Mouse (Mus musculus) MEL (cell line): ENCODE data around the gene Ccnd1. TPM values are rescaled to one million over a fixed set of nuclear protein-coding genes. Genes with fewer than 3 reads are reported as not detected.

Source experiments
- DNase-seq: peaks from one replicate; pipeline ENCODE4 v3.0.0; 2011; ENCODE audit warnings: low read depth, low spot score
- H3K27ac ChIP-seq: 2 replicates; pipeline ENCODE4 v1.5.1; 2012; ENCODE audit warnings: low read depth, mild to moderate bottlenecking, control low read depth, low read length, moderate library complexity; ENCODE audit not compliant: control insufficient read depth
- H3K27me3 ChIP-seq, 2 experiments: fragments of 150-350 bp in 1 of 2; sonication (generic) in 1 of 2; 2 replicates each; pipeline ENCODE4 v1.6.1; 2012; ENCODE audit warnings: low read length in 2 of 2, mild to moderate bottlenecking in 2 of 2, improper control_type of control experiment in 1 of 2, moderate library complexity in 1 of 2; ENCODE audit not compliant: insufficient read depth in 2 of 2, control insufficient read depth in 1 of 2
- H3K36me3 ChIP-seq, 2 experiments: 2 replicates each; pipeline ENCODE4 v1.6.1; 2012 to 2014; ENCODE audit warnings: low read length in 2 of 2, improper control_type of control experiment in 1 of 2, inconsistent platforms in 1 of 2, mild to moderate bottlenecking in 1 of 2; ENCODE audit not compliant: insufficient read depth in 2 of 2, control insufficient read depth in 1 of 2
- H3K4me1 ChIP-seq, 2 experiments: fragments of 150-350 bp in 1 of 2; sonication (generic) in 1 of 2; 2 replicates each; pipeline ENCODE4 v1.6.1; 2012; ENCODE audit warnings: low read length in 2 of 2, improper control_type of control experiment in 1 of 2, mild to moderate bottlenecking in 1 of 2; ENCODE audit not compliant: insufficient read depth in 2 of 2, control insufficient read depth in 1 of 2
- H3K4me3 ChIP-seq, 2 experiments: fragments of 150-350 bp in 1 of 2; sonication (generic) in 1 of 2; 2 replicates each; pipeline ENCODE4 v1.5.1; 2012; ENCODE audit warnings: low read depth in 2 of 2, low read length in 2 of 2, mild to moderate bottlenecking in 2 of 2, moderate library complexity in 2 of 2, control low read depth in 1 of 2, improper control_type of control experiment in 1 of 2; ENCODE audit not compliant: control insufficient read depth in 1 of 2, insufficient read depth in 1 of 2
- H3K79me2 ChIP-seq: 2 replicates; pipeline ENCODE4 v1.6.1; 2012; ENCODE audit warnings: mild to moderate bottlenecking, low read length, moderate library complexity; ENCODE audit not compliant: control insufficient read depth, poor library complexity, insufficient read depth
- H3K9ac ChIP-seq: 2 replicates; pipeline ENCODE4 v1.6.1; 2012; ENCODE audit warnings: low read depth, mild to moderate bottlenecking, control low read depth, low read length, moderate library complexity; ENCODE audit not compliant: control insufficient read depth, poor library complexity, severe bottlenecking
- H3K9me3 ChIP-seq: fragments of 150-350 bp; sonication (generic); replicated peaks from 2 replicates; pipeline ENCODE4 v1.6.1; 2012; ENCODE audit warnings: mild to moderate bottlenecking, low read length, improper control_type of control experiment, moderate library complexity; ENCODE audit not compliant: insufficient read depth
- BHLHE40 ChIP-seq: IDR thresholded peaks from 2 replicates; pipeline ENCODE4 v1.6.1; 2012; ENCODE audit warnings: low read depth, mild to moderate bottlenecking, inconsistent platforms, low read length, improper control_type of control experiment, borderline replicate concordance
- CHD1 ChIP-seq: IDR thresholded peaks from 2 replicates; pipeline ENCODE4 v1.6.1; 2012; ENCODE audit warnings: low read depth, mild to moderate bottlenecking, inconsistent platforms, low read length, improper control_type of control experiment
- CHD2 ChIP-seq: IDR thresholded peaks from 2 replicates; pipeline ENCODE4 v1.6.1; 2011; ENCODE audit warnings: low read length, improper control_type of control experiment
- E2F4 ChIP-seq: IDR thresholded peaks from 2 replicates; pipeline ENCODE4 v1.6.1; 2011; ENCODE audit warnings: low read depth, low read length, improper control_type of control experiment, borderline replicate concordance
- ELF1 ChIP-seq: IDR thresholded peaks from 2 replicates; pipeline ENCODE4 v1.6.1; 2014; ENCODE audit warnings: low read depth, mild to moderate bottlenecking, inconsistent platforms, low read length, improper control_type of control experiment, moderate library complexity
- EP300 ChIP-seq, 2 experiments: IDR thresholded peaks; 2 replicates each; pipeline ENCODE4 v1.6.1; 2011; ENCODE audit warnings: improper control_type of control experiment in 2 of 2, low read length in 2 of 2, low read depth in 1 of 2, mild to moderate bottlenecking in 1 of 2
- GABPA ChIP-seq: IDR thresholded peaks from 2 replicates; pipeline ENCODE4 v1.6.1; 2012; ENCODE audit warnings: low read depth, mild to moderate bottlenecking, inconsistent platforms, low read length, improper control_type of control experiment, moderate library complexity
- GATA1 ChIP-seq: IDR thresholded peaks from 2 replicates; pipeline ENCODE4 v1.6.1; 2011; ENCODE audit warnings: low read depth, low read length, improper control_type of control experiment
- HCFC1 ChIP-seq: IDR thresholded peaks from 2 replicates; pipeline ENCODE4 v1.6.1; 2012; ENCODE audit warnings: low read depth, mild to moderate bottlenecking, inconsistent platforms, low read length, improper control_type of control experiment, moderate library complexity
- KAT2A ChIP-seq: conservative IDR thresholded peaks from 2 replicates; pipeline ENCODE4 v1.6.1; 2012; ENCODE audit warnings: low read depth, low read length, improper control_type of control experiment, inconsistent platforms
- MAFK ChIP-seq: IDR thresholded peaks from 2 replicates; pipeline ENCODE4 v1.6.1; 2011; ENCODE audit warnings: low read depth, mild to moderate bottlenecking, low read length, improper control_type of control experiment, borderline replicate concordance
- MAX ChIP-seq: IDR thresholded peaks from 2 replicates; pipeline ENCODE4 v1.6.1; 2011; ENCODE audit warnings: low read length, improper control_type of control experiment
- NELFE ChIP-seq: IDR thresholded peaks from 2 replicates; pipeline ENCODE4 v1.6.1; 2011; ENCODE audit warnings: low read depth, low read length, improper control_type of control experiment
- NRF1 ChIP-seq: IDR thresholded peaks from 2 replicates; pipeline ENCODE4 v1.6.1; 2014; ENCODE audit warnings: low read depth, mild to moderate bottlenecking, inconsistent platforms, low read length, improper control_type of control experiment, moderate library complexity; ENCODE audit not compliant: poor library complexity, insufficient read depth, severe bottlenecking
- RCOR1 ChIP-seq: IDR thresholded peaks from 2 replicates; pipeline ENCODE4 v1.6.1; 2012; ENCODE audit warnings: low read depth, mild to moderate bottlenecking, inconsistent platforms, low read length, improper control_type of control experiment
- TBP ChIP-seq: IDR thresholded peaks from 2 replicates; pipeline ENCODE4 v1.8.0; 2011; ENCODE audit warnings: low read depth, low read length, improper control_type of control experiment
- TCF12 ChIP-seq: IDR thresholded peaks from 2 replicates; pipeline ENCODE4 v1.6.1; 2014; ENCODE audit warnings: low read depth, mild to moderate bottlenecking, inconsistent platforms, low read length, improper control_type of control experiment, moderate library complexity
- USF1 ChIP-seq: IDR thresholded peaks from 2 replicates; pipeline ENCODE4 v1.6.1; 2014; ENCODE audit warnings: low read depth, mild to moderate bottlenecking, inconsistent platforms, low read length, improper control_type of control experiment, moderate library complexity
- ZC3H11A ChIP-seq: IDR thresholded peaks from 2 replicates; pipeline ENCODE4 v1.6.1; 2012; ENCODE audit warnings: low read depth, mild to moderate bottlenecking, inconsistent platforms, low read length, improper control_type of control experiment
- ZMIZ1 ChIP-seq: IDR thresholded peaks from 2 replicates; pipeline ENCODE4 v1.6.1; 2012; ENCODE audit warnings: low read depth, mild to moderate bottlenecking, inconsistent platforms, low read length, improper control_type of control experiment, moderate library complexity
- polyA plus RNA-seq, 2 experiments: library from polyadenylated mRNA; stranded (reverse) in 1 of 2; unstranded in 1 of 2; fragments of >175 nt in 1 of 2; fragments of >200 nt in 1 of 2; gene quantifications; 2 replicates each; pipeline versions ENCODE4 v1.2.1 to v1.2.4; 2012; ENCODE audit warnings: low replicate concordance in 2 of 2, low read depth in 1 of 2; ENCODE audit not compliant: insufficient read length in 2 of 2, insufficient read depth in 1 of 2, missing spikeins in 1 of 2
- total RNA-seq: library from RNA; depleted of rRNA; stranded (reverse); fragments of 300-350 nt; gene quantifications from 2 replicates; pipeline ENCODE4 v1.2.3, GENCODE M21; 2012

The Ccnd1 gene
- total and polyA plus RNA-seq, 3 experiments: 0.08 to 0.38 TPM; not detected in 1

- Histone ChIP-seq H3K9ac (no peak overlapping the region), H3K27me3 (no peaks in the 10 kb centered on the region), H3K4me3 (no peak overlapping the region), H3K36me3 (no peaks in the 10 kb centered on the region), H3K9me3 (no peaks in the 10 kb centered on the region; the same call in 1 of the 2 replicates), H3K27ac (no peak overlapping the region), H3K4me1 (no peaks in the 10 kb centered on the region), H3K79me2 (no peaks in the 10 kb centered on the region)
- DNase-seq: no peak
- TF ChIP-seq USF1 (no peak), MAX (no peak), KAT2A (no peak), BHLHE40 (no peak), NRF1 (no peak), GABPA (no peak), GATA1 (no peak), RCOR1 (no peak)
Measured at GRCm38 (mm10) chr7:144985100-144985499, 45.4 kb upstream of the Ccnd1 start.

DNA sequence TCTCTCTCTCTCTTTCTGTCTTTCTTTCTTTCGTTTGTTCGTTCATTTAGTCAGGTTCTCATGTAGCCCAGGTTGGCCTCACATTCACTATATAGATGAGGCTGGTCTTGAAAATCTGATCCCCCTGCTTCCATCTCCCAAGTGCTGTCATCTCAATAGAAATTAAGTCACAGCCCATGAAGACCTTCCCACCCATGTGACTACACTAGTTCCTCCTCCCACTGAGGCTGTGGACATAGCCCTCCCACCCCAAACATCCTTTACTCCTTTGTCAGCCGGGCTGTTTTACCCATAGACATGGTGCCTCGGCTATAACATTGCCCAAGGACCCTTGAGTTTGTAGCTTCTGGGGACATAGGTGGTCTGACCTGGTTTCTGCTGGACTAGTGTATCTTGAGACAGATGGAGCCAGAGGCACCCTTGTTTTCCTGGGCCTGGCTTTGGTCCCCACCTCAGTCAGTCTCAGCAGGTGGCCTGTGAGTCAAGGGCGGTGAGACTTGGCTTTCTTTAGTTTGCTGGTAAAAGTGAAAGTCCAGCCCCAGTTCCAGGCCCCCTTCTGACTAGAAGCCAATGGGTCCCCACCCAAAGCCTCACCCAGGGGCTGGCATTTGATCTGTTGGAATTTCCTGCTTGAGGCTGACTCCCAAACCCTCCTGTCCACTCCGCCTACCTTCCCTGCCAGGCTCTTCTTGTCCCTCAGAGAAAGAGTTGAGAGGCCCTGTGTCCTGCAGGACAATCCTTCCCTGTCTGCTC lies 42.8 kb upstream of the Ccnd1 start:
- H3K9ac ChIP-seq: no peak overlapping the region
- H3K36me3 ChIP-seq: no peaks in the 10 kb centered on the region
- no peaks in the 10 kb centered on the region for H3K4me1 ChIP-seq
- no peak for TF ChIP-seq E2F4
- TF ChIP-seq CHD2: no peak
- no peak for TF ChIP-seq HCFC1
- no peak overlapping the region for H3K27ac ChIP-seq
- H3K27me3 ChIP-seq: no peaks in the 10 kb centered on the region
- H3K4me3 ChIP-seq: no peak overlapping the region
- H3K9me3 ChIP-seq: no peaks in the 10 kb centered on the region; the same call in 1 of the 2 replicates
- H3K79me2 ChIP-seq: no peaks in the 10 kb centered on the region
- DNase-seq: no peak

DNA sequence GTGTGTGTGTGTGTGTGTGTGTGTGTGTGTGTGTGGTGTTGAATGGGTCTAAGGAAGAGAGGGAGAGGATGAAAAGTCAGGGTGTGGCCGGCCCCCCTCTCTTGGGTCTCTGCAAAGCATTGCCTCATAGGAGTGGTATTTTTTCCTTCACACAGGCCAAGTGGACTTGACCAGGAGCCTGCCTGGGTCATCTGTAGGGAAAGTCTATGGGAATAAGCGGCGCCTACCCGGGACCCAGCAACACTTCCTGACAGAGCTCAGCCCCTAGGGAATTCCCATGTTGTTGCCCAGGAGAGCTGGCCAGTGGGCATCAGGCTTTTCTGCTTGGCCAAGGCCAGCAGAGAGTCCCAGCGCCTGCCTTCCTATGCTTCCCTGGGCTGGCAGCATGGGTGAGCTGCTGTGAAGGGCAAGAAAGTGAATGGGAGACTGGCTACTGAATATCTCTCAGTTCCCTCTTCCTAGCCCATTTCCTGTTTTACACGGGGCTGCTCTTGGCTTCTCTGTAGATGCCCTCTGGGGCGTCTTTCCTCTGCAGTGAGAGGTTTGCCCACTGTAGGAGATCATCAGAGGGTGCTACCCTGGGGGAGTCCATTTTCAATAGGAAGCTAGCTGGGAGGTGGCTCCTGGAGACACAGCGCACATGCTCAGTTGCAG lies 41.8 kb upstream of the Ccnd1 start:
- no peaks in the 10 kb centered on the region for H3K27me3 ChIP-seq
- H3K9ac ChIP-seq: no peak overlapping the region
- H3K79me2 ChIP-seq: no peaks in the 10 kb centered on the region
- no peak overlapping the region for H3K27ac ChIP-seq
- DNase-seq: no peak
- no peaks in the 10 kb centered on the region for H3K36me3 ChIP-seq
- H3K4me1 ChIP-seq: no peaks in the 10 kb centered on the region
- no peaks in the 10 kb centered on the region; the same call in 1 of the 2 replicates for H3K9me3 ChIP-seq
- TF ChIP-seq NELFE (no peak), EP300 (IDR thresholded peaks at IDR 0.05; ENCODE audit: low read depth in 1 of 2, low read length in 2 of 2) (no peak), ELF1 (no peak), USF1 (no peak), CHD1 (no peak), MAX (no peak), TCF12 (no peak), MAFK (no peak), TBP (no peak), ZMIZ1 (no peak), HCFC1 (no peak), ZC3H11A (no peak)
- no peak overlapping the region for H3K4me3 ChIP-seq
